Mouse (Mus musculus) heart, embryonic 10.5 days (tissue): ENCODE measurements around the gene Pmm2. TPM values are rescaled to one million over a fixed set of nuclear protein-coding genes. Genes with fewer than 3 reads are reported as not detected.

Source experiments
- DNase-seq: peaks from one replicate; pipeline ENCODE4 v3.0.0-alpha.2; 2017; ENCODE audit warnings: low spot score
- H3K27ac ChIP-seq: fragments of 300-500 bp; sonication (generic); 2 replicates; pipeline ENCODE4 v1.5.1; 2016; ENCODE audit warnings: mild to moderate bottlenecking
- H3K27me3 ChIP-seq: fragments of 300-500 bp; sonication (generic); 2 replicates; pipeline ENCODE4 v1.6.1; 2016; ENCODE audit warnings: mild to moderate bottlenecking; ENCODE audit not compliant: poor library complexity, insufficient read depth, severe bottlenecking
- H3K36me3 ChIP-seq: fragments of 300-500 bp; sonication (generic); 2 replicates; pipeline ENCODE4 v1.6.1; 2016; ENCODE audit warnings: mild to moderate bottlenecking, moderate library complexity
- H3K4me1 ChIP-seq: fragments of 300-500 bp; sonication (generic); 2 replicates; pipeline ENCODE4 v1.6.1; 2016; ENCODE audit warnings: mild to moderate bottlenecking
- H3K4me3 ChIP-seq: fragments of 300-500 bp; sonication (generic); 2 replicates; pipeline ENCODE4 v1.5.1; 2016; ENCODE audit warnings: mild to moderate bottlenecking, moderate library complexity
- H3K9me3 ChIP-seq: fragments of 300-500 bp; sonication (generic); 2 replicates; pipeline ENCODE4 v1.6.1; 2016; ENCODE audit warnings: mild to moderate bottlenecking, moderate library complexity
- WGBS: fragments of 180-500 bp; shearing (Covaris S2); methylation state at CpG from one replicate; pipeline ENCODE4 v1.1.7; 2016; 5-methylcytosine and 5-hydroxymethylcytosine counted together
- polyA plus RNA-seq: library from polyadenylated mRNA; unstranded; fragments of >200 nt; fragmentation: Nextera tagmentation; extraction: Ambion mirVana; gene quantifications from 2 replicates; pipeline ENCODE4 v1.2.1, GENCODE M21; 2016

The Pmm2 gene
- polyA plus RNA-seq = 49.1 and 52.8 TPM in 2 replicates

GRCm38 (mm10) chr16:8637217-8638051 lies at the start of gene Pmm2, which contains the start of gene Tmem186:
Pmm2 (plus strand) TSS chr16:8637674.
Tmem186 (minus strand) TSS chr16:8637712.
- H3K9me3 ChIP-seq = no peaks in the 10 kb centered on the region
- peak within 1 kb of the TSS; percentile 91 for H3K4me3 ChIP-seq
- H3K27me3 ChIP-seq = no peaks in the 10 kb centered on the region
- WGBS = under 1% methylated on average over 59 of the region's 59 CpGs
- peak within 1 kb of the TSS; percentile 96 for H3K27ac ChIP-seq
- peak; percentile 95 for DNase-seq
- H3K36me3 ChIP-seq = peaks cover 33% of the 10 kb centered on the region
- peaks cover 21% of the 10 kb centered on the region for H3K4me1 ChIP-seq

GRCm38 (mm10) chr16:8595411-8595810 lies 42.1 kb upstream of the Pmm2 start:
- WGBS = 60% methylated on average over 4 of the region's 4 CpGs
- no peaks in the 10 kb centered on the region for H3K27me3 ChIP-seq
- H3K36me3 ChIP-seq = no peaks in the 10 kb centered on the region
- H3K9me3 ChIP-seq = no peaks in the 10 kb centered on the region
- H3K4me3 ChIP-seq = no peak overlapping the region
- no peak for DNase-seq
- no peaks in the 10 kb centered on the region for H3K4me1 ChIP-seq
- H3K27ac ChIP-seq = no peak overlapping the region

- Histone ChIP-seq H3K36me3 (no peaks in the 10 kb centered on the region), H3K27ac (no peak overlapping the region), H3K4me1 (no peaks in the 10 kb centered on the region), H3K4me3 (no peak overlapping the region), H3K27me3 (no peaks in the 10 kb centered on the region), H3K9me3 (no peaks in the 10 kb centered on the region)
- 75% methylated on average over 4 of the region's 4 CpGs for WGBS
- no peak for DNase-seq
Measured at GRCm38 (mm10) chr16:8596336-8596735, 41.1 kb upstream of the Pmm2 start.

- WGBS = 73% methylated on average over 5 of the region's 5 CpGs
- no peaks in the 10 kb centered on the region for H3K9me3 ChIP-seq
- no peaks in the 10 kb centered on the region for H3K27me3 ChIP-seq
- H3K36me3 ChIP-seq = no peaks in the 10 kb centered on the region
- no peak for DNase-seq
- H3K4me3 ChIP-seq = no peak overlapping the region
- no peaks in the 10 kb centered on the region for H3K4me1 ChIP-seq
- no peak overlapping the region for H3K27ac ChIP-seq
Measured at GRCm38 (mm10) chr16:8597516-8597915, 40.0 kb upstream of the Pmm2 start.

- 0 out of 2 replicates have a peak, but pooled peaks cover 2% of the 10 kb centered on the region for H3K36me3 ChIP-seq
- no peaks in the 10 kb centered on the region for H3K9me3 ChIP-seq
- H3K4me1 ChIP-seq = no peaks in the 10 kb centered on the region
- H3K4me3 ChIP-seq = no peak overlapping the region
- H3K27me3 ChIP-seq = no peaks in the 10 kb centered on the region
- DNase-seq = no peak
- H3K27ac ChIP-seq = no peak overlapping the region
- WGBS = 58% methylated on average over 3 of the region's 3 CpGs
Measured at GRCm38 (mm10) chr16:8603789-8604188, 33.7 kb upstream of the Pmm2 start.

- Histone ChIP-seq H3K27ac (no peak overlapping the region), H3K27me3 (no peaks in the 10 kb centered on the region), H3K4me3 (no peak overlapping the region), H3K9me3 (no peaks in the 10 kb centered on the region), H3K4me1 (no peaks in the 10 kb centered on the region), H3K36me3 (peaks cover 16% of the 10 kb centered on the region; the same call in 1 of the 2 replicates)
- WGBS = 78% methylated on average over 3 of the region's 3 CpGs
- DNase-seq = no peak
Measured at GRCm38 (mm10) chr16:8610397-8610796, 27.1 kb upstream of the Pmm2 start.

GRCm38 (mm10) chr16:8612214-8613005 lies 25.1 kb upstream of the Pmm2 start:
- H3K27me3 ChIP-seq = no peaks in the 10 kb centered on the region
- H3K27ac ChIP-seq = no peak overlapping the region
- no peaks in the 10 kb centered on the region for H3K9me3 ChIP-seq
- peaks cover 14% of the 10 kb centered on the region; the same call in 1 of the 2 replicates for H3K36me3 ChIP-seq
- WGBS = 71% methylated on average over 8 of the region's 8 CpGs
- H3K4me1 ChIP-seq = no peaks in the 10 kb centered on the region
- H3K4me3 ChIP-seq = no peak overlapping the region
- no peak for DNase-seq

- Histone ChIP-seq H3K9me3 (no peaks in the 10 kb centered on the region), H3K36me3 (peaks cover 14% of the 10 kb centered on the region; the same call in 1 of the 2 replicates), H3K27me3 (no peaks in the 10 kb centered on the region), H3K27ac (no peak overlapping the region), H3K4me3 (no peak overlapping the region), H3K4me1 (no peaks in the 10 kb centered on the region)
- whole genome bisulfite sequencing = 69% methylated on average over 4 of the region's 4 CpGs
- no peak for DNase-seq
Measured at GRCm38 (mm10) chr16:8613039-8613438, 24.4 kb upstream of the Pmm2 start.

GRCm38 (mm10) chr16:8613447-8613846 lies 24.0 kb upstream of the Pmm2 start:
- no peaks in the 10 kb centered on the region for H3K4me1 ChIP-seq
- no peaks in the 10 kb centered on the region for H3K9me3 ChIP-seq
- peaks cover 14% of the 10 kb centered on the region; the same call in 1 of the 2 replicates for H3K36me3 ChIP-seq
- no peak overlapping the region for H3K27ac ChIP-seq
- no peaks in the 10 kb centered on the region for H3K27me3 ChIP-seq
- 84% methylated on average over 3 of the region's 3 CpGs for WGBS
- no peak for DNase-seq
- H3K4me3 ChIP-seq = no peak overlapping the region

- Histone ChIP-seq H3K4me3 (no peak overlapping the region), H3K9me3 (no peaks in the 10 kb centered on the region), H3K4me1 (no peaks in the 10 kb centered on the region), H3K27ac (no peak overlapping the region), H3K36me3 (peaks cover 3% of the 10 kb centered on the region; the same call in 1 of the 2 replicates), H3K27me3 (no peaks in the 10 kb centered on the region)
- no peak for DNase-seq
- 67% methylated on average over 10 of the region's 10 CpGs for WGBS
Measured at GRCm38 (mm10) chr16:8619659-8620314, 17.7 kb upstream of the Pmm2 start.

- Histone ChIP-seq H3K36me3 (peaks cover 3% of the 10 kb centered on the region; the same call in 1 of the 2 replicates), H3K27ac (no peak overlapping the region), H3K27me3 (no peaks in the 10 kb centered on the region), H3K4me1 (no peaks in the 10 kb centered on the region), H3K9me3 (no peaks in the 10 kb centered on the region), H3K4me3 (no peak overlapping the region)
- no peak for DNase-seq
- WGBS = 84% methylated on average over 16 of the region's 16 CpGs
Measured at GRCm38 (mm10) chr16:8620315-8621115, 17.0 kb upstream of the Pmm2 start.

GRCm38 (mm10) chr16:8630419-8630818 lies 7.1 kb upstream of the Pmm2 start:
- H3K9me3 ChIP-seq = no peaks in the 10 kb centered on the region
- H3K36me3 ChIP-seq = peaks cover 35% of the 10 kb centered on the region
- no peak overlapping the region for H3K4me3 ChIP-seq
- no peaks in the 10 kb centered on the region for H3K27me3 ChIP-seq
- WGBS = 66% methylated on average over 2 of the region's 2 CpGs
- DNase-seq = no peak
- no peaks in the 10 kb centered on the region for H3K4me1 ChIP-seq
- H3K27ac ChIP-seq = no peak overlapping the region
